Mouse (Mus musculus): ENCODE measurements around the gene Dnajc1. TPM values are rescaled to one million over a fixed set of nuclear protein-coding genes. Genes with fewer than 3 reads are reported as not detected.

Gene Dnajc1
- polyA plus RNA-seq, 1 experiment from 2014 or later, result 30.8 TPM

- Histone ChIP-seq H3K4me2 (ENCODE audit: low read depth, low read length) (no peak overlapping the region), H3K36me3 (replicated peaks; ENCODE audit: control insufficient read depth, insufficient read depth, low read depth, low read length) (no peaks in the 10 kb centered on the region), H3K4me1 (ENCODE audit: control insufficient read depth, insufficient read depth, low read length) (no peaks in the 10 kb centered on the region), H3K4me3 (ENCODE audit: low read depth, low read length) (no peak overlapping the region), H3K27me3 (ENCODE audit: control insufficient read depth, insufficient read depth, low read length) (no peaks in the 10 kb centered on the region), H3K9me3 (replicated peaks; ENCODE audit: control insufficient read depth, low read length) (no peaks in the 10 kb centered on the region; the same call in 1 of the 2 replicates), H3K9ac (replicated peaks; ENCODE audit: low read length) (no peak overlapping the region), H3K27ac (replicated peaks; ENCODE audit: low read depth, low read length) (no peak overlapping the region)
- 29% methylated on average over 7 of the region's 7 CpGs for WGBS
- DNase-seq (ENCODE audit: low spot score) (no peak), ATAC-seq (replicated peaks; ENCODE audit: insufficient number of reproducible peaks, low FRiP score, low TSS enrichment, low read depth) (peak; percentile 39; the same call in 1 of the 2 replicates)
Measured at GRCm38 (mm10) chr2:18317503-18318281, 74.9 kb downstream of the Dnajc1 start.

GRCm38 (mm10) chr2:18316909-18317308 lies 75.7 kb downstream of the Dnajc1 start:
- Histone ChIP-seq H3K9ac (replicated peaks; ENCODE audit: low read length) (no peak overlapping the region), H3K4me2 (ENCODE audit: low read depth, low read length) (no peak overlapping the region), H3K36me3 (replicated peaks; ENCODE audit: control insufficient read depth, insufficient read depth, low read depth, low read length) (no peaks in the 10 kb centered on the region), H3K9me3 (replicated peaks; ENCODE audit: control insufficient read depth, low read length) (no peaks in the 10 kb centered on the region; the same call in 1 of the 2 replicates), H3K27me3 (ENCODE audit: control insufficient read depth, insufficient read depth, low read length) (no peaks in the 10 kb centered on the region), H3K4me1 (ENCODE audit: control insufficient read depth, insufficient read depth, low read length) (no peaks in the 10 kb centered on the region), H3K27ac (replicated peaks; ENCODE audit: low read depth, low read length) (no peak overlapping the region), H3K4me3 (ENCODE audit: low read depth, low read length) (no peak overlapping the region)
- ATAC-seq (replicated peaks; ENCODE audit: insufficient number of reproducible peaks, low FRiP score, low TSS enrichment, low read depth) (0 out of 2 replicates have a peak, but pooled peaks have one; percentile 59), DNase-seq (ENCODE audit: low spot score) (peak; percentile 83)
- 16% methylated on average over 2 of the region's 2 CpGs for WGBS

DNA sequence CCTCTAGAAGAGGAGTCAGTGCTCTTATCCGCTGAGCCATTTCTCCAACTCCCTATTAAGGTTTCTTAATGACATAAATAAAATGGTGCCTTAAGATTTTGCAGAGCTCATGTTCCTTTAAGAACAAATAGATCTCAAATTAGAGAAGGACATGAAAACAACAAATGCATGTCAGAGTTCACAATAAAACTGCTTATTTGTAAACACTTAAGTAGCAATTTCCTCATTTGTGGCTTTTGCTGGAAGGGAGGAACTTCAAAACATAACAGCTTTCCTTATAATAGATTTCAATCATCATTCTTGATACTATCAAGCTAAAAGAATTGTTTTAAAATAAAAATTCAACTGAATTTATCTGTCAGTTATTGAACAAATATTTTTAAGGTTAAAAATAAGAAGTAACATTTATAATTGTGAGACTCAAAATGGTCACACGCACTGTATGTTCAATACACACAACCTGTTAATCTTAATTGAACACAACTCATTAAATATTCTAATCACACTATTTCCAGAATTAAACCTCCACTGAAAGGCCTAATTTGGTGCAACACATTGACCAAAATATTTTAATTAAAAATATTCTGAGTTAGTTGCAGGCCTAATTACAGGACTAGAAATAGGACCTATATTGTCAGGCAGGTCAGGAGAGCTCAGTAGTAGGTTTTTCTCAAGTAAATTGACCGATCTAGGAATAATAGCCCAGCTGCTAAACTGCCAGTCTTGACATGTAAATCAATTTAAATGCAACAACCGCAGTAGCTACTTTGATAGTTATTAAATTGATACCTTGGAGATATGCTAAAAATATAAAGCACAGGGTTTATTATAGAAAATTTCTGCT lies 82.1 kb downstream of the Dnajc1 start:
- Histone ChIP-seq H3K4me3 (ENCODE audit: low read depth, low read length) (no peak overlapping the region), H3K9me3 (replicated peaks; ENCODE audit: control insufficient read depth, low read length) (no peaks in the 10 kb centered on the region), H3K4me1 (ENCODE audit: control insufficient read depth, insufficient read depth, low read length) (no peaks in the 10 kb centered on the region), H3K36me3 (replicated peaks; ENCODE audit: control insufficient read depth, insufficient read depth, low read depth, low read length) (no peaks in the 10 kb centered on the region), H3K27ac (replicated peaks; ENCODE audit: low read depth, low read length) (no peak overlapping the region), H3K4me2 (ENCODE audit: low read depth, low read length) (no peak overlapping the region), H3K9ac (replicated peaks; ENCODE audit: low read length) (no peak overlapping the region), H3K27me3 (ENCODE audit: control insufficient read depth, insufficient read depth, low read length) (no peaks in the 10 kb centered on the region)
- ATAC-seq (replicated peaks; ENCODE audit: insufficient number of reproducible peaks, low FRiP score, low TSS enrichment, low read depth) (no peak), DNase-seq (ENCODE audit: low spot score) (no peak)
- WGBS, result 71% methylated on average over 4 of the region's 4 CpGs

DNA sequence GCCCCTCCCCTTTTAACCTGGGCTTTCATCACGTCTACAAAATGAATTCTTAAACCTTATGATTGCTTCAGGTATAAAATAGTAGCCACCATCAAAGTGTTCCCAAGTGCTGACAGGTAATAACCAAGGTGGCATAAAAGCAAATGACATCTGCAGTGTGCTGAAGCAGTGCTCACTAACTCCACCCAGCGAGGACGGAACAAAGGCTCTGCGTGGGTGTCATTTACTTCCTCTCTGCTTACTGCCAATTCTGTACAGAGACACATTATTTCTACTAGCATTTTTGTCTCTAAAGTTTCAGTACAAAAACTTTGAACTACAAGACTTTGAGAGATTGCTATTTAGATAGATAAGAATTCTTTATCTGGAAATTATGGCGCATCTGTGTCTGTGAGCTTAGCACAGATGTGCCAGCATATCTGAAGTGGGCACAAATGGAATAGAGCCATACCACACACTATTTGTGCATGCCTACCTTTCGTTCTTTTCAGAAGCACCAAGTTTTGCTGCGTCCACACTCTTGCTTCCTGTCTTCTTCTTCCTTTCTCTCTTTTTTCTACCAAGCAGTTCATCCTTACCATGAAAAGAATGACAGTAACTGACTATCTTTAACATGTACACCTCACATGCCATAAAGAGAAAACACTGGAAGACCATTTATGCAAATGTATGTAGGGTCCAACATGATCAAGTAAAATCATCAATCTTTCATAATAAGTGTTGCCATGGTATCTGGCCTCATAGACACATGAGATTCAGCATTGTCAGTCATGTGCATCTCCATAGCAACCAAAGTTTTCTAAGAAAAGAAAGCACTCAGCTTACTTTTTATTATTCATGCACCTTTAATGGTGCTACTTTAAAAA lies 85.0 kb downstream of the Dnajc1 start:
- no peaks in the 10 kb centered on the region for H3K9me3 ChIP-seq (replicated peaks; ENCODE audit: control insufficient read depth, low read length)
- no peaks in the 10 kb centered on the region for H3K36me3 ChIP-seq (replicated peaks; ENCODE audit: control insufficient read depth, insufficient read depth, low read depth, low read length)
- H3K27ac ChIP-seq (replicated peaks; ENCODE audit: low read depth, low read length), result no peak overlapping the region
- H3K4me1 ChIP-seq (ENCODE audit: control insufficient read depth, insufficient read depth, low read length), result no peaks in the 10 kb centered on the region
- no peak overlapping the region for H3K9ac ChIP-seq (replicated peaks; ENCODE audit: low read length)
- 85% methylated on average over 7 of the region's 7 CpGs for WGBS
- H3K4me3 ChIP-seq (ENCODE audit: low read depth, low read length), result no peak overlapping the region
- no peak overlapping the region for H3K4me2 ChIP-seq (ENCODE audit: low read depth, low read length)
- no peak for DNase-seq (ENCODE audit: low spot score)
- no peaks in the 10 kb centered on the region for H3K27me3 ChIP-seq (ENCODE audit: control insufficient read depth, insufficient read depth, low read length)
- no peak for ATAC-seq (replicated peaks; ENCODE audit: insufficient number of reproducible peaks, low FRiP score, low TSS enrichment, low read depth)

- H3K27me3 ChIP-seq (ENCODE audit: control insufficient read depth, insufficient read depth, low read length), result no peaks in the 10 kb centered on the region
- no peaks in the 10 kb centered on the region for H3K9me3 ChIP-seq (replicated peaks; ENCODE audit: control insufficient read depth, low read length)
- no peak overlapping the region for H3K4me2 ChIP-seq (ENCODE audit: low read depth, low read length)
- H3K4me1 ChIP-seq (ENCODE audit: control insufficient read depth, insufficient read depth, low read length), result no peaks in the 10 kb centered on the region
- ATAC-seq (replicated peaks; ENCODE audit: insufficient number of reproducible peaks, low FRiP score, low TSS enrichment, low read depth) (no peak), DNase-seq (ENCODE audit: low spot score) (no peak)
- H3K4me3 ChIP-seq (ENCODE audit: low read depth, low read length), result no peak overlapping the region
- no peak overlapping the region for H3K9ac ChIP-seq (replicated peaks; ENCODE audit: low read length)
- no peaks in the 10 kb centered on the region for H3K36me3 ChIP-seq (replicated peaks; ENCODE audit: control insufficient read depth, insufficient read depth, low read depth, low read length)
- 89% methylated on average over 3 of the region's 3 CpGs for WGBS
- no peak overlapping the region for H3K27ac ChIP-seq (replicated peaks; ENCODE audit: low read depth, low read length)
Measured at GRCm38 (mm10) chr2:18300949-18301348, 91.7 kb downstream of the Dnajc1 start.

DNA sequence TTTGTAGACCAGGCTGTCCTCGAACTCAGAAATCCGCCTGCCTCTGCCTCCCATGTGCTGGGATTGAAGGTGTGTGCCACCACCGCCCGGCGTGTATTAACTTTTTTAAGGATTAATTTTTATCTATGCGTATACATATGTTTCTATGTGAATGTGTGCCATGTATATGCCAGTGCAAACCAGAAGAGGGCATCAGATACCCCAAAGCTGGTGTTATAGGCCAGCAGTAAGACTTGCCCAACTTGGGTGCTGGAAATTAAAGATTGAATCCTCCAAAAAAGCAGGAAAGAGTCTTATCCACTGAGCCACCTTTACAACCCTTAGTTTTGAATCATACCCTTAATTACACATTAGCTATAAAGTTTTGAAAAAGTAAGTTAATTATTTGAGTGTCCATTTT lies 107.5 kb downstream of the Dnajc1 start:
- WGBS, result 94% methylated on average over 6 of the region's 6 CpGs

GRCm38 (mm10) chr2:18265736-18266135 lies 126.9 kb downstream of the Dnajc1 start:
- H3K4me2 ChIP-seq (ENCODE audit: low read depth, low read length), result no peak overlapping the region
- H3K9ac ChIP-seq (replicated peaks; ENCODE audit: low read length), result no peak overlapping the region
- WGBS, result 79% methylated on average over 1 of the region's 1 CpGs
- H3K4me3 ChIP-seq (ENCODE audit: low read depth, low read length), result no peak overlapping the region
- DNase-seq (ENCODE audit: low spot score), result no peak
- H3K9me3 ChIP-seq (replicated peaks; ENCODE audit: control insufficient read depth, low read length), result no peaks in the 10 kb centered on the region
- H3K27ac ChIP-seq (replicated peaks; ENCODE audit: low read depth, low read length), result no peak overlapping the region
- no peaks in the 10 kb centered on the region for H3K27me3 ChIP-seq (ENCODE audit: control insufficient read depth, insufficient read depth, low read length)
- H3K4me1 ChIP-seq (ENCODE audit: control insufficient read depth, insufficient read depth, low read length), result no peaks in the 10 kb centered on the region
- no peak for ATAC-seq (replicated peaks; ENCODE audit: insufficient number of reproducible peaks, low FRiP score, low TSS enrichment, low read depth)
- no peaks in the 10 kb centered on the region for H3K36me3 ChIP-seq (replicated peaks; ENCODE audit: control insufficient read depth, insufficient read depth, low read depth, low read length)

More for the DNA sequence above, 107.5 kb downstream of the Dnajc1 start:
- H3K4me1 ChIP-seq (ENCODE audit: control insufficient read depth, insufficient read depth, low read length), result no peaks in the 10 kb centered on the region
- DNase-seq (ENCODE audit: low spot score) (no peak), ATAC-seq (replicated peaks; ENCODE audit: insufficient number of reproducible peaks, low FRiP score, low TSS enrichment, low read depth) (no peak)
- H3K4me2 ChIP-seq (ENCODE audit: low read depth, low read length), result no peak overlapping the region
- no peak overlapping the region for H3K9ac ChIP-seq (replicated peaks; ENCODE audit: low read length)
- no peak overlapping the region for H3K4me3 ChIP-seq (ENCODE audit: low read depth, low read length)
- no peak overlapping the region for H3K27ac ChIP-seq (replicated peaks; ENCODE audit: low read depth, low read length)
- no peaks in the 10 kb centered on the region for H3K27me3 ChIP-seq (ENCODE audit: control insufficient read depth, insufficient read depth, low read length)
- H3K36me3 ChIP-seq (replicated peaks; ENCODE audit: control insufficient read depth, insufficient read depth, low read depth, low read length), result peaks cover 4% of the 10 kb centered on the region; the same call in 1 of the 2 replicates
- H3K9me3 ChIP-seq (replicated peaks; ENCODE audit: control insufficient read depth, low read length), result no peaks in the 10 kb centered on the region

Measured in embryonic facial prominence, embryonic 11.5 days (tissue).